Mouse (Mus musculus): ENCODE results near the gene Adss.

The Adss gene

GRCm38 (mm10) chr1:177727883-177728525, 68.3 kb downstream of the Adss start:
- no peak for DNase-seq

DNA sequence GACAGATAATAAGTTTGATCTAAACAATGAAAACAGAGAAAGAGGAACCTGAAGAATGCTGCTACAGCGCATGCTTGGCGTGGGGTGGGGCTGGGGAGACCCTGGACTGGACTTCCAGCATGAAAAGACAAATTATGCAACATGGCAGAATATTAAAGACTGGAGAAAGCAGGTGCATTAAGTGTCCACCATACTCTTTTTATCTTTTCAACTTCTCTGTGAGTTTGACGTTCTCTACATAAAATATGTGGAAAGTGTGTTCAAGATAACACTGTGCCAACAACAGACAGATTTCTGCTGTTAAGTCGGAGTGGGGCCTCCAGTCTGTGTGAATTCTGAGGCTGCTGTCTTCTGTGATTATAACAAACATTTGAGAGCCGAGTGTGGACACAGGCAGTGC, 69.4 kb downstream of the Adss start:
- no peak for DNase-seq

GRCm38 (mm10) chr1:177723786-177724185, 72.5 kb downstream of the Adss start:
- no peak for DNase-seq

- DNase-seq = no peak
These were observed 77.3 kb downstream of the Adss start for GRCm38 (mm10) chr1:177719029-177719427.

- no peak for DNase-seq
These were observed 77.8 kb downstream of the Adss start for GRCm38 (mm10) chr1:177718340-177719028.

- peak in 1 of 2 experiments; percentile 36 for DNase-seq
These were observed 79.1 kb downstream of the Adss start for GRCm38 (mm10) chr1:177717057-177717835.

DNA sequence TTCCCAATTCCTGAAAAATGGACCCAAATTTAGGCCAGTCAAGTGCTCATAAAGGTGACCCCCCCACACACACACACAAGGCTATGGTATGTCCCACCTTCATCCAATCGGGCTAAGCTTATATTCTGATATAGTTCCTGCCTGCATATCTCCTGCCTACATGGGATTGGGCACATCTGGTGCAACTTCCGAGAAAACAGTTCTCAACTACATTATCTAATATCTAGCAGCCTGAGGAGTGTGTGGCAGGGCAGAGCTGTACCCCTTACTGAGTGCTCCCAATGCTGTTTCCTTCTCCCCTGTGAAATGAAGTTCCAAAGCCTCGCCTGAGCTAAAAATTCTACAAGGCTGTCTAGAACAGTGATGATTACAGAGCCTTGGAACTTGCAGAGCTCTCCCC, 79.9 kb downstream of the Adss start:
- DNase-seq = no peak

DNA sequence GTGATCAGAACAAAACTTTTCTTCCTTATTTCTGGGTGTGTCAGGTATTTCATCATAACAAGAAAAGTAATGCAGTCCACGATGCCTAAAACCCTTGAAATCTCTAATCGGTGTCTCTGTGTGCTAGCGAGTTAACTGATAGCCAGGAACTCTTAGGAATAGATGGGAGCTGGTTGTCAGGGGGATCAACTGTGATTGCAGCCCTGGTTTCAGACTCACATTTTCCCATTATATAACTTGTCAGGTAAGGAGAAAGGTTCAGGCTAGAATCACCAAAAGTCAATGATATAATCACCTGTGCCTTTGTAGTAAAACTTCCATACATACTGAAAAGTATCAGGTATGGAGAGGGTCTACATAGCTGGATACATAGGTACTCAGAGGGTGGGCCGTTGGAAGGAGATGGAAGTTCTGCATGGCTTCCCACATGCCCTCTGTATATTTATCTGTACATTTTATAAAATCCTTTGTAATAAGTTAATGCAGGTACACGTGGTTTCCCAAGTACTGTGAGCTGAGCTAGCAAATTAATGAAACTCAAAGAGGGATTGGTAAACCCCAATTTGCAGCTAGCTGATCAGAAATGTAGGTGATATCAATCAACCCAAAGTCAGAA, 81.8 kb downstream of the Adss start:
- no peak for DNase-seq

DNA sequence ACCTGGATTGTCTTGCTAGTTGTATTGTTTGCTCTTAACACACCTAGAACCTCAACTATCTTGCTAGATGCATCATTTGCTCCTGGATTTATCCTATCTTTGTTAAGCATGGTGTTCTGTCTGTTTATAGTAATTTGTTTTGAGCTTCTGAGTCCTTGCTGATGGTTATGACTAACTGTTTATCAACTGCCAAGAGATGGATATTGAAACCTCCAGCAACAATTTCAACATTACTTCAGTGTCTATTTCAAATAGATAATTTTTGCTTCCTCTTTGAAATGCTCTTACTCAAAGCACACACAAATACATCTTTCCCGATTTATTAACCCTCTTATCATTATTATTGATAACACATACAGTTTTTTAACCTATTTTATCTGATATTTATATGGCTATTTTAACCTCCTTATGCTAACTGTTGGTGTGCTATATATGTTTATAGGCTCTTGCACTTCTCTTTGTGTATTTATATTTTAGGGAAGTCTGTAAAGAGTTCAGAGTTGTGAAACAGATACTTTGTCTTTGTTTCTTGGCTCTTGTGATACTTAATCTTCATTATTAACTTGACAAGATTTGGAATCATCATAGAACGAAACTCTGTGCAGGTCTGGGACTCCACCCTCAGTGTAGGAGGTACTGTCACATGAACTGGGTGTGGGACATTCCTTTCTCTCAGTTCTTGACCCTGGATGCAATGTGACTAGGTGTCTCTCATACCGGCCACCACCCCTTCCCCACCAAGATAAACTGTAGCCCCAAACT, 82.5 kb downstream of the Adss start:
- no peak for DNase-seq
